Mouse (Mus musculus) midbrain, embryonic 15.5 days (tissue): ENCODE data around the gene Prkn. TPM values are rescaled to one million over a fixed set of nuclear protein-coding genes. Genes with fewer than 3 reads are reported as not detected.

Experiments used
- ATAC-seq: fragments of 200-750 bp; cut with Nextera tagmentation; replicated peaks from 2 replicates; pipeline ENCODE4 v1.8.0; 2017; ENCODE audit warnings: moderate TSS enrichment
- H3K27ac ChIP-seq: fragments of 300-500 bp; sonication (generic); 2 replicates; pipeline ENCODE4 v1.5.1; 2015; ENCODE audit warnings: mild to moderate bottlenecking, inconsistent platforms
- H3K27me3 ChIP-seq: fragments of 300-500 bp; sonication (generic); replicated peaks from 2 replicates; pipeline ENCODE4 v1.6.1; 2015; ENCODE audit warnings: inconsistent platforms
- H3K36me3 ChIP-seq: fragments of 300-500 bp; sonication (generic); replicated peaks from 2 replicates; pipeline ENCODE4 v1.6.1; 2015; ENCODE audit warnings: inconsistent platforms
- H3K4me1 ChIP-seq: fragments of 300-500 bp; sonication (generic); 2 replicates; pipeline ENCODE4 v1.6.1; 2015; ENCODE audit warnings: inconsistent platforms
- H3K4me2 ChIP-seq: fragments of 300-500 bp; sonication (generic); 2 replicates; pipeline ENCODE4 v1.6.1; 2015; ENCODE audit warnings: inconsistent platforms, mild to moderate bottlenecking, moderate library complexity
- H3K4me3 ChIP-seq: fragments of 300-500 bp; sonication (generic); 2 replicates; pipeline ENCODE4 v1.5.1; 2015; ENCODE audit warnings: mild to moderate bottlenecking, inconsistent platforms
- H3K9ac ChIP-seq: fragments of 300-500 bp; sonication (generic); 2 replicates; pipeline ENCODE4 v1.6.1; 2015; ENCODE audit warnings: mild to moderate bottlenecking, inconsistent platforms
- H3K9me3 ChIP-seq: fragments of 300-500 bp; sonication (generic); 2 replicates; pipeline ENCODE4 v1.6.1; 2016; ENCODE audit warnings: inconsistent platforms
- WGBS: fragments of 180-500 bp; shearing (Covaris S2); methylation state at CpG from one replicate; pipeline ENCODE4 v1.1.7; 2015; ENCODE audit warnings: mixed read lengths; 5-methylcytosine and 5-hydroxymethylcytosine counted together
- polyA plus RNA-seq: library from polyadenylated mRNA; unstranded; fragments of >200 nt; fragmentation: Nextera tagmentation; extraction: Ambion mirVana; gene quantifications from 2 replicates; pipeline ENCODE4 v1.2.1, GENCODE M21; 2015

The Prkn gene
- polyA plus RNA-seq, 1 experiment from 2014 or later = 4.8 TPM

GRCm38 (mm10) chr17:11392622-11393294 lies 552.6 kb downstream of the Prkn start:
- WGBS = 51% methylated on average over 11 of the region's 11 CpGs
- no peak for ATAC-seq
- no peak overlapping the region for H3K27ac ChIP-seq
- no peak overlapping the region for H3K4me3 ChIP-seq
- no peak overlapping the region for H3K4me2 ChIP-seq
- H3K36me3 ChIP-seq = no peaks in the 10 kb centered on the region
- H3K9me3 ChIP-seq = no peaks in the 10 kb centered on the region
- H3K4me1 ChIP-seq = peaks cover 4% of the 10 kb centered on the region; the same call in 1 of the 2 replicates
- no peak overlapping the region for H3K9ac ChIP-seq
- no peaks in the 10 kb centered on the region for H3K27me3 ChIP-seq

DNA sequence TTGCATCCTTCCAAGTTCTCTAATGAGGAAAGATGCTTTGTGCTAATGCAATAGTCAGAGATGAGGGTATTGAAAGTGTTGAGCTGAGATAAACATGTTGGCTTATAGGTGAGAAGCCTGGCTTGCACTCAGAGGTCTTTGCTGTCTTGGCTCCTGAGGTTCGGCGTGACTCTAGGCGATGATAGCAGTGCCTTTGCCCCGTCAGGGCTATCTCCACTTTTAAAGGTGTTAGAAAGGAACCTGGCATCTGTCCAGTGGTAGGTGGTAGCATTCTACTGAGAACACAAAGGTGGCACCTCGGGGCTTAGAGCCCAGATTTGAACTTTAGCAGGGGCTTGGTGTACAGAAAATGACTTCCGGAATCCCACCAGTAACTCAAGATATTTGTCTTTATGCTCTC lies 554.4 kb downstream of the Prkn start:
- Histone ChIP-seq H3K36me3 (no peaks in the 10 kb centered on the region), H3K4me2 (no peak overlapping the region), H3K27me3 (no peaks in the 10 kb centered on the region), H3K4me3 (no peak overlapping the region), H3K9me3 (no peaks in the 10 kb centered on the region), H3K9ac (no peak overlapping the region), H3K27ac (no peak overlapping the region), H3K4me1 (peaks cover 4% of the 10 kb centered on the region; the same call in 1 of the 2 replicates)
- WGBS = 92% methylated on average over 6 of the region's 6 CpGs
- ATAC-seq = no peak

GRCm38 (mm10) chr17:11397678-11398077 lies 557.5 kb downstream of the Prkn start:
- WGBS = 78% methylated on average over 4 of the region's 4 CpGs
- no peaks in the 10 kb centered on the region for H3K4me1 ChIP-seq
- no peaks in the 10 kb centered on the region for H3K9me3 ChIP-seq
- ATAC-seq = no peak
- no peak overlapping the region for H3K4me2 ChIP-seq
- no peak overlapping the region for H3K27ac ChIP-seq
- H3K4me3 ChIP-seq = no peak overlapping the region
- no peaks in the 10 kb centered on the region for H3K27me3 ChIP-seq
- no peaks in the 10 kb centered on the region for H3K36me3 ChIP-seq
- no peak overlapping the region for H3K9ac ChIP-seq

- H3K4me3 ChIP-seq = no peak overlapping the region
- H3K9me3 ChIP-seq = no peaks in the 10 kb centered on the region
- H3K27me3 ChIP-seq = no peaks in the 10 kb centered on the region
- H3K9ac ChIP-seq = no peak overlapping the region
- WGBS = 93% methylated on average over 2 of the region's 2 CpGs
- no peak for ATAC-seq
- H3K27ac ChIP-seq = no peak overlapping the region
- H3K4me1 ChIP-seq = no peaks in the 10 kb centered on the region
- no peaks in the 10 kb centered on the region for H3K36me3 ChIP-seq
- no peak overlapping the region for H3K4me2 ChIP-seq
These were observed 562.2 kb downstream of the Prkn start for GRCm38 (mm10) chr17:11402225-11402875.

- H3K27ac ChIP-seq = no peak overlapping the region
- no peaks in the 10 kb centered on the region for H3K36me3 ChIP-seq
- no peaks in the 10 kb centered on the region for H3K27me3 ChIP-seq
- H3K4me3 ChIP-seq = no peak overlapping the region
- H3K4me2 ChIP-seq = no peak overlapping the region
- WGBS = 59% methylated on average over 10 of the region's 10 CpGs
- ATAC-seq = no peak; the same call in 1 of the 2 replicates
- H3K9ac ChIP-seq = no peak overlapping the region
- 0 out of 2 replicates have a peak, but pooled peaks cover 4% of the 10 kb centered on the region for H3K4me1 ChIP-seq
- no peaks in the 10 kb centered on the region for H3K9me3 ChIP-seq
These were observed 571.2 kb downstream of the Prkn start for GRCm38 (mm10) chr17:11411414-11411813.

GRCm38 (mm10) chr17:11413688-11414087 lies 573.5 kb downstream of the Prkn start:
- no peak for ATAC-seq
- Histone ChIP-seq H3K4me1 (0 out of 2 replicates have a peak, but pooled peaks cover 4% of the 10 kb centered on the region), H3K36me3 (no peaks in the 10 kb centered on the region), H3K9me3 (no peaks in the 10 kb centered on the region), H3K27me3 (no peaks in the 10 kb centered on the region), H3K27ac (no peak overlapping the region), H3K4me3 (no peak overlapping the region), H3K9ac (no peak overlapping the region), H3K4me2 (no peak overlapping the region)
- WGBS = 57% methylated on average over 5 of the region's 5 CpGs

DNA sequence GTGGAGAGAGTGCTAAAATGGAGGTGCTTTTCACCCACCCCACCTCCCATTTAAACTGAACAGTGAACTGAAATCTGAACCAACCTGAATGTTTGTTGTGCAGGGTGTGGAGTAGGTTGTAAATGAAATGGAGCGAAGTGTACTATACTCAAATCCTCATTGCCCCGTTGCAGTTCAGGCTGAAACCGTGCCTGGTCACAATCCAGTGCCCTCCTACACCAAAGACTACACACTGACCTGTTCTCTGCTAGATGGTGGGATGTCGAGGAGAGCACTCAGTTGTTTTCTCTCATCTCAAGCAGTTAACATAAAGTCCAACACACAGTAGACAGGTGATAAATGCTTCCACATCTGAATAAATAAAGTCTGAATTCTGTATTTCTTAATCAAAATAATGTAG lies 574.1 kb downstream of the Prkn start:
- no peaks in the 10 kb centered on the region for H3K9me3 ChIP-seq

DNA sequence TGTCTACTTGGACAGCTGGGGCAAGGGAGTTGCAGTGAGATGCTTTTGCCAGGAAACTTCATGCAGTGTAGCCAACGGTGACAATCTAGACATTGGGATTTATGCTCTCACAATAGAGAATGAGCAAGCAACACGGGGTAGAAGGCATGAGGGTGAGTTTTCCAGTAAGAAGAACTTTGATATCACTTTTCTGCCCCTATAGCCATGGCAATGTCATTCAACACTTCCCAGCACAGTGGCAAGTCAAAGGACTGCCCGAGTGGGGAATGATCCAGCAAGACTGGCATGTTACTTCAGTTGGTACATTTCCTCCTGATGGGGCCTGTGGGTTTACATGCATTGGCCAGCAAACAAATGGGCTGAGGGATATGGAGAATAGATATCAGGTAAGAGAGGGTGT lies 577.0 kb downstream of the Prkn start:
- no peak for ATAC-seq
- Histone ChIP-seq H3K9me3 (no peaks in the 10 kb centered on the region), H3K27ac (no peak overlapping the region), H3K4me1 (no peaks in the 10 kb centered on the region), H3K9ac (no peak overlapping the region), H3K27me3 (no peaks in the 10 kb centered on the region), H3K4me2 (no peak overlapping the region), H3K36me3 (no peaks in the 10 kb centered on the region), H3K4me3 (no peak overlapping the region)
- 77% methylated on average over 3 of the region's 3 CpGs for WGBS

More for the DNA sequence above, 574.1 kb downstream of the Prkn start:
- no peak for ATAC-seq
- no peak overlapping the region for H3K9ac ChIP-seq
- WGBS = 81% methylated on average over 4 of the region's 4 CpGs
- H3K36me3 ChIP-seq = no peaks in the 10 kb centered on the region
- no peaks in the 10 kb centered on the region for H3K27me3 ChIP-seq
- no peak overlapping the region for H3K27ac ChIP-seq
- H3K4me3 ChIP-seq = no peak overlapping the region
- H3K4me1 ChIP-seq = 0 out of 2 replicates have a peak, but pooled peaks cover 4% of the 10 kb centered on the region
- no peak overlapping the region for H3K4me2 ChIP-seq

- WGBS = 96% methylated on average over 3 of the region's 3 CpGs
- H3K36me3 ChIP-seq = no peaks in the 10 kb centered on the region
- H3K4me1 ChIP-seq = no peaks in the 10 kb centered on the region
- H3K4me2 ChIP-seq = no peak overlapping the region
- ATAC-seq = no peak
- H3K27ac ChIP-seq = no peak overlapping the region
- no peaks in the 10 kb centered on the region for H3K9me3 ChIP-seq
- no peak overlapping the region for H3K9ac ChIP-seq
- no peak overlapping the region for H3K4me3 ChIP-seq
- H3K27me3 ChIP-seq = no peaks in the 10 kb centered on the region
These were observed 579.3 kb downstream of the Prkn start for GRCm38 (mm10) chr17:11419484-11419883.

DNA sequence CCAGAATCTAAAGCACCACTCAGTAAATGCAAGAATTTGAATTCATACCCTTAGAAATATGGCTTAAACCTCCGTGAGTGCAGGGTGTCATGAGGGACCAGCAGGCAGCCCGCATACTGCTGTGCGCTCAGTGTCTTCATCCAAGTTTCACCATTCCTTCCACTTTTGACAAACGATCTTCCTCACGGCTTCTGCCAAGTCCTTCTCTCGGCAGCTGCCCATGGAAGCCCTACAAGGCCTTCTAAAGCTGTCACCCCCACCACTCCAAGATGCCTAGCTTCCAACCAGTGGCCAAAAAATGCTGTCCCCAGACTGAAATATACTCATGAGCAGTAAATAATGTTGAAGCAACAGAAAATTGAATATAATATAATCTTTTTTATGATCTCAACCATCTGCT lies 580.7 kb downstream of the Prkn start:
- Histone ChIP-seq H3K9ac (no peak overlapping the region), H3K4me3 (no peak overlapping the region), H3K27ac (no peak overlapping the region), H3K27me3 (no peaks in the 10 kb centered on the region), H3K9me3 (no peaks in the 10 kb centered on the region), H3K4me1 (no peaks in the 10 kb centered on the region), H3K4me2 (no peak overlapping the region), H3K36me3 (no peaks in the 10 kb centered on the region)
- WGBS = 86% methylated on average over 6 of the region's 6 CpGs
- no peak for ATAC-seq

DNA sequence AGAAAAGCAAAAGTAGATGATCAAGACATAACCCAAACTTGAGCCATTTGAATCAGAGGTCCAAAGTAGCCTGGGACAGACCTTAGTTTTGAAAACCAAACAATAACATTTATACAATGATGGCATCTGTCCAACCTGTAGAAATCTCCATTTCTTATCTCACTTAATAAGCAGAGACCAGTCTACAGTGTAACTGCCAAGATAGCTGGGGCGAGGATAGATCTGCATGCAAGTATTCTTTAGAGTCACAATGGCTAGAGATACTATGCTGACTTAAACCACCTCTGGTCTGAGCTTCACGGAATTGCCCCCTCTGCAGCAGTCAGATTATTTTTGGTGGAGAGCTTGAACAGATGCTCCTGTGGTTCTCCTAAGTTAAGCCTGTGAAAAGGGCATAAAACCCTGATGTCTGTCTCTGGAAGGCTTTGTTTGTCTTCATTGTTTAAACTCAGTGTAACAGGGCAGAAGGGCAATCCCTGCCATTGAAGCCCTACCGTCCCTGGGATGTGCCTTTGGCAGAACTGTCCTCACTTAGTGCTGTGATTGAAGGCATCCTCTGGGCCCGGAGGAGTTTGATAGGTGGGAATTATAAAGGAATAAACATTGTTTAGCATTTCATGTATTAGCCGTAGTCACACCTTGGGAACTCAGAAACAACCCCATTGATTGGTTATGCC lies 581.2 kb downstream of the Prkn start:
- H3K27me3 ChIP-seq = no peaks in the 10 kb centered on the region
- no peak overlapping the region for H3K27ac ChIP-seq
- 27% methylated on average over 5 of the region's 5 CpGs for WGBS
- no peaks in the 10 kb centered on the region for H3K36me3 ChIP-seq
- H3K4me1 ChIP-seq = no peaks in the 10 kb centered on the region
- H3K9me3 ChIP-seq = no peaks in the 10 kb centered on the region
- no peak overlapping the region for H3K9ac ChIP-seq
- ATAC-seq = no peak
- H3K4me3 ChIP-seq = no peak overlapping the region
- H3K4me2 ChIP-seq = no peak overlapping the region

DNA sequence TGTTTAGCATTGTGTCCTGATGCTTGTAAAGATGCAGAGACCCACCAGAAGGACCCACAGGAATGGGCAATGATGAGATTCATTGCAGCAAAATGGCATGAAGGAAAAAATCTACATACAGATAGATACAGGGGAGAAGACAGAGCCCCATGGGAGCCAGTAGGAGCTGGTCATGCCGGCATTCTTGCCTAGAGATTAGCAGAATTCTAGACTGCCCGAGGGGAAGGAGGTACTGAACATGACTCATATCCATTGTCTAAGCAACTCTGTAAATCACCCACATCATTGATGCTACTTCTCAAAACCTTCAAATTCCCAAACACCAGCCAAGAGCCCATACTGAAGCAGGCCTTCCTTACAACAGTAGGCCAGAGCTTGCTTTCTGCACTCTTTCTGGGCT lies 591.1 kb downstream of the Prkn start:
- Histone ChIP-seq H3K36me3 (no peaks in the 10 kb centered on the region), H3K27me3 (no peaks in the 10 kb centered on the region), H3K9me3 (no peaks in the 10 kb centered on the region), H3K9ac (no peak overlapping the region), H3K27ac (no peak overlapping the region), H3K4me3 (no peak overlapping the region), H3K4me1 (0 out of 2 replicates have a peak, but pooled peaks cover 2% of the 10 kb centered on the region), H3K4me2 (no peak overlapping the region)
- no peak for ATAC-seq
- 93% methylated on average over 2 of the region's 2 CpGs for WGBS
